Mouse (Mus musculus) spleen, embryonic (tissue): ENCODE results near the gene Nkain2.

Experiments
- CTCF ChIA-PET: fragments of 350-600 bp; sonication (Branson Sonifier 250); formaldehyde crosslinking; loops from one replicate; lab custom pipeline; 2022; lab: Charles Lee

Gene Nkain2

DNA sequence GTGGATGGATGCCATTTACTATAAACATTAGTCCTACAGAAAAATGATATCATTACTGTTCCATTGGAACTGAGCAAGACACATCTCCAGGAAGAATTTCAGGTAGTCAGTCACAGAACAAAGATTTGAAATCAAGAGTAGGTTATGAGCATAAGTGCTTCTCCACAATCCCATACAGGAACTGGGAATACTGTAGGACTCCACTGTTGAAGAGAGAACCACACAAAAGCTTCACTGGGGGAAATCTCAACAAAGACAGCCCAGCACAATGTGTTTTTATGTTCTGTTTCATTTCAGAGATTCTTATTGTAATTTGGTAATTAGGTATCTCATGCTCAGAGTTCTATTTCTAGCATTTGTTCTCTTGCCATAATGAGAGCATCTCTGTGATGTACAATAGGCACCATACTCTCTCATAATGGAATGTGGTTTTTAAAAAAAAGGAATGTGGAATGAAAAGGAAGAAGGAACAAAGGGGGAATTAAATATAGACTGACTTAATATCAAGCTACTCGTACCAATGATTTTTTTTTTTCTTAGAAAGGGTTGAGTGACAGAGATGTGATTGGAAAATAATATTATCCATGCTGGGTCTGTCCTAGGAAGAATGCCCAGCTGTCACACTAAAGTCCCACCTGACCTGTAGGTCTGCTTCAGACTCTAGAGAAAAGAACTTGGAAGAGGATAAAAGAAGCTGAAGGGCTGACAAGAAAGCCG lies 313.5 kb downstream of the Nkain2 start:
- CTCF ChIA-PET, result no interaction called here

DNA sequence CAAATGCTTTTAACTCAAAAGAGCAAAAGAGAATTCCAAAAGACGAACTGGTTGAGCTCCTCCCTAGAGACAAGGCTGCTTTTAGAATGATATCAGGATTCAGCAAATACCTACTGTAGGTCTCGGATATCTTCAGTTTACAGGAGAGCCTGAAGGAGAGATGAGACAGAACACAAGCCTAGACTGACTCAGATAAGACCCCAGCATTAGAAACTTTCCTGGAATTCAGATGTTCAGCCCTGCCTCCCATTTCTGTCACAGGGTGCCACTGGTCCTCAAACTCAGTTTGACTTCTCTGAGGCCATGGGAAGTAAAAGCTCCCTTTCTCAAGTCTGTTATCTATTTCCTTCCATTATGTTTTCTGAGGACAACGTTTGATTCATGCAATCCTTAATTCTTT lies 332.6 kb downstream of the Nkain2 start:
- CTCF ChIA-PET, result no interaction called here

DNA sequence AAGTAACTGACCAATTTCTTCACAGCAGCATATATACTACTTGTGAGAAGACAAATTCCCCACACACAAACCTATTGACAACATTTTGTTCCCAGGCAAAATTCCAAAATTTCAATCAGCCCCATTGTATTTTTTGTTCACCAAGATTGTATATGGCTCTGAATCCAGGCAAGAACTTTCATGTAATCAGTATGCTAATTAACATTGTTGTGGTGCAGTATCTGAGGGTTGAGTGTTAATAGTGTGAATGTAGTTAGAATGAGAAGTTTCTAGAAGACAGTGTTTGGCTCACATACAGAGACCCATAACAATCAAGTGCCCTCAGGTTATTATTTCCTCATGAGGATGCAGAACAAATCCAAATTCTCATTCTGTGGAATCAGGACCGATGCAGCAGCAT lies 354.2 kb downstream of the Nkain2 start:
- CTCF ChIA-PET, result no interaction called here

- CTCF ChIA-PET, result no interaction called here
These were observed 379.4 kb downstream of the Nkain2 start for GRCm38 (mm10) chr10:32510821-32511220.

- CTCF ChIA-PET, result no interaction called here
These were observed 395.6 kb downstream of the Nkain2 start for GRCm38 (mm10) chr10:32494591-32495182.

GRCm38 (mm10) chr10:32493600-32493999 lies 396.7 kb downstream of the Nkain2 start:
- CTCF ChIA-PET, result no interaction called here

DNA sequence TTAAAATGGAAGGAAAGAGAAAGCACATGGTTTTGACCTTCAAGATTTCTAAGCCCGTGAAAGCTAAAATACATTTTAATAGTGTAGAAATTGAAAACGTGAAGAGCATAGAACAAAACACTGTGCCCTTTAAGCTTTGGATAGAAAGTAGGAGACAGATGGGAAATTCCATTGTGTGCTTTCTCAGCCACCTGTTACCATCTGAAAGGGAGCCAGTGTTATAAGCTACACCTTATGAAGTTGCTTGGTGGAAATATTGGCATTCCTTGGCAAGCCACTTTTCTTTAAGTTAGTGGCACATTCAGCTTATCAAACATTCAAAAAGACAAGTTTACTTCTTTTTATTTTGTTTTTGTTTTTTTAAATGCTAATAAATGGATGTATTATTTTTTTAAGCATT lies 427.5 kb downstream of the Nkain2 start:
- CTCF ChIA-PET, result no interaction called here

DNA sequence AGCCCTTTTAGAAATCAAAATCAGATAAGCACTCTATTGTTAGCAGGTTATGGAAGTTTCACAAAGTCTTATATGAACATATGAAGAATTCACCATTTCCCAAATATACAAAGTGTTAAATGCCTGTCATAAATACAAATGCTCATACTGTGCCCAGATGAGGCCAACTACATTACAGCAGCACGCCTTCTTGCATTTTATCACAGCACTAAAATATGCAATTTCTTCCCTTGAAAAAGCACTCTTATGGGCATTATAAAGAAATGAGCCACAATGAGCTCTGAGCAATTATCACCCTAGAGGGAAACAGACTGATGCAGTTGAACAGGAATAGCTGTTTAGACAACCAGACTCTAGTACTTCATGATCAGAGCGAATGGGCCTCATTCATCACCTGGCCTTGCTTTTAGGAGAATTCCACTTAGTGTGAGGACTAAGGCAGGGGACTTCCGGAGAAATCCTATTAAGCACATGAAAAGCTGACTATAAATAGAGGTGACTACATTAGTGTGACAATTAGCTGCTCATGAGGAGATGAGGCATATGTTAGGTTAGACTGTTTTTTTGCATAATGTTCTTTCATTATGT lies 450.2 kb downstream of the Nkain2 start:
- CTCF ChIA-PET, result no interaction called here

DNA sequence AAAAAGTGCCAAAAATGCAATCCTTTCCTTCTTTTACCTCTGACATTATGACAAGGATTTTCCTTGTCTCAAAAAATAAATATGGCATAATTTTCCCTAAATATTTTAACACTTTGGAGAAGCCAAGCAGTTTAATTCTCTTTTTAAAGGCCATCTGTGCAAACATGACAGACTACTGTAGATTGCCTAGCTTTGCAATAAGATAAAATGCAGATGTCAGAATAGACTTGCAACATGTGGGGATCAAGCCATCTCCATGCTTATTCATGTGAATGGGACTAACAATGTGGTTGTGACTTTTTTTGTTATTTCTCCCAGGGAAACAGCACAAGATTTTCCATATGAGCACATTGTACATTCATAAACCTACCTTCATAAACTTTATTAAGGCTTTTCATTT lies 476.0 kb downstream of the Nkain2 start:
- CTCF ChIA-PET, result no interaction called here

DNA sequence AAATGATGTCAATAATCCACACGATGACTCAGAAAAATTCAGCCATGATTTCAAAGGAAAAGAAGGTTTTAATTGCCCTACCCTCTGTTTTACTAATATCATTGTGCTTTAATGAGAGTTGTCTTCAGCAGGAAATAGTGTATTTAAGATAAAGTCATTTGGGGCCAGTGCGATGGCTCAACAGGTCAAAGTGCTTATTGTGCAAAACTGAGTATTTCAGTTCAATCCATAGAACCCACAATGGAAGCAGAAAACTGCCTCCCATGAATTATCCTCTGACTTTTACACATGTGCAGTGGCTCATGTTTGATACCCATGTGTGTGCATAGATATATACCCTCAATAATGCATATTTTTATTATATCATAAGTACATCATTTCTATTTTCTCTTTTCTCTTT lies 478.9 kb downstream of the Nkain2 start:
- CTCF ChIA-PET, result no interaction called here

DNA sequence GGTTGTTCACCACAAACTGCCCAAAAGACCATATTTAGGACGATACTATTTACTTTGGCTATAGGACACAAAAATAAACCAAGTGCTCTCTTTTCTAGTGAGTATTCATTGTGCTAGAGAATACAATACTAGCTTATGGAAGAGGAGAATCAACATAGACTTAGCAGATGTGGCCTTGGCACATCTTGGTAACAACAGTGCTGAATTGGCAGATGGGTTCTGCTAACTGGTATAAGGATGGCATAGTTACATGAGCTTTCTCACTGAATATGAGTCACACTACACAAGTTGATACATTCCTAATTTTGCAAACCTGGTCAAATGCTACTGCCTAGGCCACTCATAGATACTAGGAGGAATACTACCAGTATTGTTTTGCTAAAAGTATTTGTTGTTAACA lies 489.3 kb downstream of the Nkain2 start:
- CTCF ChIA-PET, result no interaction called here

GRCm38 (mm10) chr10:32393859-32394521 lies 496.3 kb downstream of the Nkain2 start:
- CTCF ChIA-PET, result no interaction called here

- CTCF ChIA-PET, result no interaction called here
These were observed 496.9 kb downstream of the Nkain2 start for GRCm38 (mm10) chr10:32393326-32393725.

GRCm38 (mm10) chr10:32312754-32313153 lies 577.5 kb downstream of the Nkain2 start:
- CTCF ChIA-PET, result no interaction called here

GRCm38 (mm10) chr10:32301024-32301597 lies 589.2 kb downstream of the Nkain2 start:
- CTCF ChIA-PET, result no interaction called here

DNA sequence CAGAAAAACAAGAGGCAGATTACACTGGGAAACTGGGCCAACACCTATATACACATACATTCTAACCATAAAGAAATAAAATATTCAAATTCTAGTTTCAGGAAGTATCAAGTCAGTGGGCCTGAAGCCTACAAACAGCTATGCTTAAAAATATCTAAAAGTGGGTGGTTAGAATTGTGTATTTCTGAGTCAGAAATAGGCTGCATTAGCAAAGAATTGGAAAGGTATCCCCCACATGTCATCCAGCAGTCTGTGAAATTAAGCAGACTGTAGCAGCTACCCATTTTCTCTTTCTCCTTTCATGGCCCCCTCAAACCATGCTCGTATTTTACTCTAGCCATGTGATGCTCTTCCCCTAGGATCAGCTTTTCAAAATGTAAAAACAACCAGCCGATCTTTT lies 599.8 kb downstream of the Nkain2 start:
- CTCF ChIA-PET, result no interaction called here

DNA sequence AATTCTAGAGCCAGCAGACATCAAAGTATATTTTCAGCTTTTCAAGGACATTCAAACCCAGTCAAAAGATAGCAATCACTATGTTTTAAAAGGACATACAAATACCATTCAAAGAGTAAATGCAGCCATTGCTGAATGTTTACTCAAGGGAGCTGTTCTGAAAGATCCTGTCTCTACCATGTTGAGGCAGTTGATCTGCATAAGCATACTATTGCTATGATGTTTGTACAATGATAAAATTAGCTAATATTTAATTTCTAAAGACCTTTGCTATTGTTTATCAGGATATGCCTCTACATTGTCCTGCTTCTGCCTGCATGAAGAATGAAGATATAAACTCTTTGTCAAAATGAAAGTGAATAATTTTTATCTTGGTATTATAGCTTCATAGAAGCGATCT lies 606.6 kb downstream of the Nkain2 start:
- CTCF ChIA-PET, result no interaction called here

DNA sequence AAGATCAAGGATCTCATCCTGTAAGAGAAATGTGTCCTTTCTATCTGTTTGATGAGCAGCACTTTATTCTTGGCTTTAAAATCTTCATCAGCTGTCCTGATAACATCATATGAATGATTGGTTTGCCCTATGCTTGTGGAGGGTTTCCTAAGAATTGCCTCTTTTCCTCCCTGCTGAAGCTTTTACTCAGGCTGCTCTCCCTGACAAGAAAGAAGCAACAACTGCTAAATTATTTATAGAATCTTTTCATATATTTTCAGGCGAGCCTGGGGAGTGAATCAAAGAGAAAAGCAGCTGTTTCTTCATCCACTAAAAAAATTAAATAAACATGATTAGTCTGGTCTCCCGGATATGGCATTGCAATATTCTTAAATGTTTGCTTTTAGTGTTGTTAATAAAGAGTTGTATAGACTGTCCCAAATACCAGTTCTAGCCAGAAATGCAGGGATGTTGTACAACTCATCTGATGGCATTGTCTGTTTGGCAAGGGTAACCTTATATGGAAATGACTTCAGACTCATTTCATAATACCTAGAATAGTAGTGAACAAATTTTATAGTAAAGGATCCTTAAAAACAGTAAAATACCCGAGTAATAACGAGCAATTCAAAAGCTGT lies 646.9 kb downstream of the Nkain2 start:
- CTCF ChIA-PET, result no interaction called here

DNA sequence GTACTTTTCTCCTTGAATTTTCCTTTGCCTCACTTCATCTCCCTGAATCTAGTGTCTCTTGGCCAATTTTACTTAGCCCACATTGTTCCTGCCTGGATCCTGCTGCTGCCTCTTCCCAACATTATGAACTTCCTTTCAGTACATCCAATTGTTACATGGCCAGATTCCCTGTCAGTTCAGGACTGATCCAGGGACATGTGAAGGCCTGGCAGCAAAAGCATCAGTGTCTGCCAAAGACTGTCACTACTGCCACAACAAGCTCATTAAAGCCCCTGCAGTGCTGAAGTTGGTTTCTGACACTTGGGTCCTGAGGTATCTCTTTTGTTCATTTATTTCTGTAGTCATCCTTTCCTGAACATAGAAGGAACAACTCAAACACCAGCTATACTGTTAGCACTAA lies 649.1 kb downstream of the Nkain2 start:
- CTCF ChIA-PET, result no interaction called here

- CTCF ChIA-PET, result no interaction called here
These were observed 707.3 kb downstream of the Nkain2 start for GRCm38 (mm10) chr10:32182951-32183350.

DNA sequence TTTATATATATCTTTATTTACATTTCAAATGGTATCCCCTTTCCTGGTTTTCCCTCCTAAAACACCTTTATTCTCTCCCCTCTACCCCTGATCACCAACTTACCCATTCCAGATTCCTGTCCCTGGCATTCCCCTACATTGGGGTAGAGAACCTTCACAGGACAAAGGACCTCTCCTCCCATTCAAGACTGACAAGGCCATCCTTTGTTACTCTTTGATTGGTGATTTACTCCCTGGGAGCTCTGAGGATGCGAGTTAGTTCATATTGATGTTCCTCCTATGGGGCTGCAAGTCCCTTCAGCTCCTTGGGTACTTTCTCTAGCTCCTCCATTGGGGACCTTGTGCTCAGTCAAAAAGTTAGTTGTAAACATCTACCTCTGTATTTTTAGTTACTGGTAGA lies 798.9 kb downstream of the Nkain2 start:
- CTCF ChIA-PET, result no interaction called here

- CTCF ChIA-PET, result no interaction called here
These were observed 829.9 kb downstream of the Nkain2 start for GRCm38 (mm10) chr10:32060396-32060795.
